Mouse (Mus musculus): ENCODE results near the gene Apoh. TPM values are rescaled to one million over a fixed set of nuclear protein-coding genes. Genes with fewer than 3 reads are reported as not detected.

The Apoh gene
- total and polyA plus RNA-seq, 3 experiments: 0.41 to 8.7 (median 0.86) TPM

GRCm38 (mm10) chr11:108333583-108334379 lies 9.4 kb upstream of the Apoh start:
- no peak for DNase-seq

DNA sequence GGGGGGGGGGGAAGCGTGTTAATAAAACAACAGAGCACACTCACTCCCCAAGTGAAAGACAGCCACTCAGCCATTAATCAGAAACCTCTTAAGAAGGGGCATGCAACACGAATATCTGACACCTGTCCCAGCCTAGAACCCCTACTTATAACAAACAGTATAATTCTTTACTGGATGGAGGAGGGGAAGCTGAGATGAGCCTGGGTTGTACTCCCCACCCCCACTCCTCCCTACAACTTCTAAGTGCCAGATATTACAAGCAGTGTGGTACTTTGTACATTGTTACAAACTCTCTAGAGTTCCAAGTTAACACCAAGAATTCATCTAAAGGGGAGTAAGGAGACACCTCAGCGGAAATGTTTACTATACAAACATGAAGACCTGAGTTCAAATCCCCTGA lies 8.5 kb upstream of the Apoh start:
- DNase-seq: no peak

DNA sequence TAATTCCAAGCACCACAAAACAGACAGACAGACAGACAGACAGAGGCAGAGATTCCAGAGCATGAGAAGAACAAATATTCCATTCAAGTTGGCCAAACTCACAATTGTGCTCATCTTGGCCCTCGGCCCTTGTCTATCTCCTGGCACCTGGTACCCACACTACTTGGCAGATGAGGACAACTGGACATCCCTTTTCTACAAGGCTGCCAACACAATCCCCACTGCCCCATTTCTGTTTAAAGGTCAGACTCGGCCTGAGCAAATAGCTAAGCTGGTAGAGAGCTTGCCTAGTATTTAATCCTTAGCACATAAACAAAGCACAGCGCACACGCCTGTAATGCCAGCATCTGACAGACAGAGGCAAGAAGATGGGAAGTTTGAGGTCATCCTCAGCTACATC lies 7.6 kb upstream of the Apoh start:
- DNase-seq: no peak

- no peak for DNase-seq
These were observed 6.7 kb upstream of the Apoh start for GRCm38 (mm10) chr11:108336445-108336844.

- DNase-seq: no peak
These were observed 2.9 kb upstream of the Apoh start for GRCm38 (mm10) chr11:108340293-108340692.

GRCm38 (mm10) chr11:108341783-108342182 lies 1.4 kb upstream of the Apoh start:
- no peak for DNase-seq

DNA sequence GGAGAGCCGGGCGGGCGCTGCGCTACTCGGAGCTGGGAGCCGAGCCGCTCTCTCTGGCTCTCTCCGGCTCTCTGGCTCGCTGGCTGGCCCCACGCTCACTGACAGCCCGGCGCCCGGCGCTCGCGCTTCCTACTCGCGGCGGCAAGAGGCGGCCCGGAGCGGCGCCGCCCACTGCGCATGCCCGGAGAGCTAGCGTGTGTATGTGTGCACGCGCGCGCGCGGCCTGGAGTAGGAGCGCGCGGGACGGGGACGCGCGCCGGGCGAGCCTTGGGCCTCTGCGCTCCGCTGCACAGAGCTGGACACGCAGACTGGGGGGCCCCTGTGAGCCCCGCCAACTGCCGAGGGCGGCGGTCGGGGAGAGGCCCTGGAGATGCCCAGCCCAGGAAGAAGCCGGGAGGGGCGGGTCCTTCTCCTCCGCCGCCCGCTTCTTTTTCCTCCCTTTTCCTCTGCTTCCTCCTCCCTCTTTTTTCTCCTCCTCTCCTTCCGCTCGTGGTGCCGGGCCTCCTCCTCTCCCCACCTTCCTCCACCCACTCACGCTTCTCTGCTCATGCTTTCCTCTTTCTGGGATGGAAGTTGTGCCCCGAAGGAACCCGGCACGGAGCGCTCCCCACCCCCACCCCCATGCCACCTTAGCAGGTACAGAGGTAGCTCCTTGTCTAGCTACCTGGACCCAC lies 772 bp downstream of the Apoh start, which contains the start of gene Prkca:
Gene Prkca (minus strand): TSS at position 140 of the 674 bp plus-strand sequence.
- DNase-seq: peak; percentile 95

DNA sequence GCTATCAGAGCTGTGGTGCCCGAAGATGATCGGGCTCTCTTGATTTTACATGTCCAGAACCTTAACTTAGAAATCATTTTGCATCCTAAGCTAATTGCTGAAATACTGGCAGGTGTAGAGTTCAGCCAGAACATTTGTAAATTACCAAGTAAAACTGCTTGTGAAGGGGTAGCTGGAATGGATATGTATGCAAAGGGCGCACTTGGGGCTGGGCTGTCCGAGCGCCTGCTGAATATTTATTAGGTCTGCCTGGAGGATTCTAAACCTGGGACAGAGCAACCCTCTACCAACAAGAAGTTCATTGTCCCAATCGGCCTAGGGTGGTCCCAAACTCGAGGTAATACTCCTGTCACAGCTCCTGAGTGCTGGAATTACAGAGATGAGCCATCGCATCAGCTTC lies 1.6 kb downstream of the Apoh start:
- no peak for DNase-seq

GRCm38 (mm10) chr11:108345321-108345720 lies 2.2 kb downstream of the Apoh start:
- DNase-seq: no peak

GRCm38 (mm10) chr11:108350799-108351198 lies 7.6 kb downstream of the Apoh start:
- DNase-seq: no peak

GRCm38 (mm10) chr11:108352842-108353388 lies 9.8 kb downstream of the Apoh start:
- DNase-seq: no peak

DNA sequence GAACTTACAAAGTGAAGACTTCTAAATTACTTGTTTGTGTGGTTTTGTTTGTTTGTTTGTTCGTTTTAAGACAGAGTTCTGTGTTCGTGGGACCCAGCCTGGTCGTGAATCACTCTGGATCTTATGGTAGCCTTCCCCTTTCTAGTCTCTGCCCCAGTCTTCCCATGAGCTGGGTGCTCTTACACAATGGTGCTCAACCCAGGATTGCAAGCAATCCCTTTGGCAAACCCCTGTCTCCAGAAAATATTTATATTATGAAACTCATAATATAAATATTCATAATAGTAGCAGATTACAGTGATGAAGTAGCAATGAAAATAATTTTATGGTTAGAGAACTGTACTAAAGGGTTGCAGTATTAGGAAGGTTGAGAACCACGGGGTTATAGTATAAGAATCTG lies 12.9 kb downstream of the Apoh start:
- no peak for DNase-seq

DNA sequence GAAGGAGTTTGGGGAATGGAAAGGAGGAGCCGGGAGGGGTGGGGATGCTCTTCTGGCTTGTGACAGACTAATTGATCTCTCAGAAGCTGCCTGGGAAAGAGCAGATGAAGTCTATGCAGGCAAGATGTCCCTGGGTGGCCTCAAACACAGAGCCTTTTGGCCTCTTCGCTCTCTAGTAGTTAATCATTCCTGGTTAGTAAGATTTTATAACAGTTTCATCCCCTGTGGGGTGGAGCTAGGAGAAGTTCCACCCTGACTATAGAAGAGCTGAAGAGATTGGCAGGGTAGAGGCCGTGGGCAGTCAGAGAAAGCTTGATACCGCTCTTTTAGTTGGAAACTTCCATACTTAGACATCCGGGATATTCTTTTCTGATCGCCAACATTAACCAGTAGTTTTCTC lies 15.8 kb downstream of the Apoh start:
- no peak for DNase-seq

- DNase-seq: no peak
These were observed 17.8 kb downstream of the Apoh start for GRCm38 (mm10) chr11:108360983-108361382.

DNA sequence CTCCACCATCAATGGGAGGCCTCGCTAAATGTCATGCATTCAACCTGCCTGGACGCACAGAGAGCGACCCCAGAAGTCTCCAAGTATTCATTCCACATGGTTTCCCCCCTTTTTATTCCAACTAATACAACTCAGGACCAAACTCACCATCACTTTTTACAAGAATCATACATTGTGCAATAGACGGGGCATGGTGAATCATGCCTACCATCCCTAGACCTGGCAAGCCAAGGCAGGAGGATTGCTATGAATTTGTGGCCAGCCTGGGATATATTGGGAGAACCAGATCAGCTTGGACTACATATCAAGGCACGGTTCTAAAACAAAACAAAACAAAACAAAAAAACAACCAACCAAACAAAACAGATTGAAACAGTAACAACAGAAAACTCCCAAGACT lies 19.8 kb downstream of the Apoh start:
- no peak for DNase-seq

DNA sequence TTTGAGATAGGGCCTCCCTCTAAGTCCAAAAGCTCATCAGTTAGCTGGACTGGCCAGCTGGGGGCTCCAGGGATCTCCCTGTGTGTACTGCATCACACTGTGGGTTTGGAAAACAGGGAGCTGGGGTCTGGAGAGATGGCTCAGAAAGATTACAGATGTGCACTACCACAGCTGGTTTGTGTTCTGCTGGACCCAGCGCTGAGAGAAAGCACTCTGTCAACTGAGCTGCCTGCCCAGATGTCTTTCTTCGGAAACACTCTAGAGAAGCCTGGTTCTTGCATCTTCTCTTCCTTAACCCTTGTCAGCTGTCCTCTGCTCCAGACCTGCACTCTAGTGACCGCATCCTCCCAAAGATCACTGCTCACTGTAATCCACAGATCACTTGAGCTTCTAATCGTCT lies 20.8 kb downstream of the Apoh start:
- no peak for DNase-seq

GRCm38 (mm10) chr11:108364945-108365589 lies 21.9 kb downstream of the Apoh start:
- DNase-seq: peak; percentile 76

- no peak for DNase-seq
These were observed 22.4 kb downstream of the Apoh start for GRCm38 (mm10) chr11:108365600-108365999.

DNA sequence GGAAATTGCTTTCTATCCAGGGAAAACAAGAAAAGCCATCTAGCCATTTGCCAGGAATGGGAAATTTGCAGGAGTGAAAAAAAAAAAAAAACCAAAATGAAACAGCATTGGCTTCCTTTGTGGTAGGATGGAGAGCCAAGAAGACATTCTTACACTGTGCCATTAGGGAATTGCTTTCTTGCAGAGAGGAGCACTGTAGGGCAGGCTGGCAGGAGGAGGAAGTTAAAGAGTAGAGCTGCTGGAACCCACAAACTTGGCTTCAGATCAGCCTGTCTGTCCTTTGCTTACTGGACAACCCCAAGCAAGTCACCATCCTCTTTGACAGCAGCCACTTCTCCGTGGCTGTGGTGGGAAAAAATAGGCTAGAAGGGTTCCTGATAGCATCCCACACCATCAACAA lies 23.9 kb downstream of the Apoh start:
- DNase-seq: no peak

DNA sequence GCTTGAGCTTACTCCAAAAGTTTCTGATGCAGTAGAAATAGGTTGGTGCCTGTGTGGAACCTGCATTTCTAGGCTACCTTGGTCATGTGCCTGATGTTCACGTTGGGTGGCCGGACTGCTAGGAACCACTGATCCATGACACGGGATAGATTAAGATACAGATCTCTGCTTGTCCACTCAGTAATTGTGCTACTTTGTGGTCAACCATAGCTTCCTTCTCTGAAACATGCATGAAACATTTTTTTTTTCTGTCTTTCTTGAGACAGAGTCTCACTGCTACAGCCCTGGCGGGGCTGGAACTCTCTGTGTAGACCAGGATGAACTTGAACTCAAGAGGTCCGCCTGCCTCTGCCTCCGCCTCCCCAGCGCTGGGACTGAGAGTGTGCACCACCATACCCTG lies 33.7 kb downstream of the Apoh start:
- DNase-seq: no peak

- DNase-seq: peak; percentile 77
These were observed 34.7 kb downstream of the Apoh start for GRCm38 (mm10) chr11:108377680-108378362.

DNA sequence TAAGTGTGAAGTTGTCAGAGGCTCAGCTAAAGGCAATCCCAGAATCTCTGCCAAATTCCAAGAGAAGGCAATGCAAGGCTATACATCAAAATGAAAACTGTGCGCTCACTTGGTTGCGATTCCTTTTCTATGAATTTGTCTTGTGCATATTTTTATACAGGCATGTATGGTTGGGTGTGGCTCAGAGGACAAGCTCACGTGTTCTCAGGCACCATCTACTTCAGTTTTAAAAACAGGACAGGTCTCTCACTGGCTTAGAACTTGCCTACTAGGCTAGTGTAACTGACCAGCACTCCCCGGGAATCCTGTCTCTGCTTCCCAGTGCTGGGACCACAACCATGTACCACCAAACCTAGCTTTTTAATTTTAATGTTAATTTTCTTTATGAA lies 35.2 kb downstream of the Apoh start:
- DNase-seq: no peak
